Mouse (Mus musculus) lung, embryonic 14.5 days (tissue): ENCODE measurements at regions not wholly inside any gene's neighbourhood (a gene's known extent, or its start where the extent isn't known, plus 50 kb on each side); places are given as distances from the start of the nearest gene placed in this dataset.

Experiments
- ATAC-seq: fragments of 200-750 bp; cut with Nextera tagmentation; 2 replicates; pipeline ENCODE4 v1.8.0; 2017; ENCODE audit warnings: mild to moderate bottlenecking, moderate TSS enrichment, moderate library complexity; ENCODE audit not compliant: insufficient read depth
- DNase-seq: peaks from one replicate; pipeline ENCODE4 v3.0.0-alpha.2; 2015
- H3K27ac ChIP-seq: fragments of 300-500 bp; sonication (generic); 2 replicates; pipeline ENCODE4 v1.5.1; 2014; ENCODE audit warnings: low read depth, mild to moderate bottlenecking, moderate library complexity
- H3K27me3 ChIP-seq: fragments of 300-500 bp; sonication (generic); 2 replicates; pipeline ENCODE4 v1.6.1; 2014; ENCODE audit warnings: low read length, control low read depth; ENCODE audit not compliant: insufficient read depth
- H3K36me3 ChIP-seq: fragments of 300-500 bp; sonication (generic); 2 replicates; pipeline ENCODE4 v1.6.1; 2014; ENCODE audit warnings: control low read depth; ENCODE audit not compliant: insufficient read depth
- H3K4me1 ChIP-seq: fragments of 300-500 bp; sonication (generic); 2 replicates; pipeline ENCODE4 v1.6.1; 2014; ENCODE audit warnings: antibody characterized with exemption, control low read depth; ENCODE audit not compliant: insufficient read depth
- H3K4me2 ChIP-seq: fragments of 300-500 bp; sonication (generic); 2 replicates; pipeline ENCODE4 v1.6.1; 2014; ENCODE audit warnings: mild to moderate bottlenecking
- H3K4me3 ChIP-seq: fragments of 300-500 bp; sonication (generic); 2 replicates; pipeline ENCODE4 v1.5.1; 2014; ENCODE audit warnings: low read depth, low read length
- H3K9ac ChIP-seq: fragments of 300-500 bp; sonication (generic); 2 replicates; pipeline ENCODE4 v1.6.1; 2014
- H3K9me3 ChIP-seq: fragments of 300-500 bp; sonication (generic); 2 replicates; pipeline ENCODE4 v1.6.1; 2016; ENCODE audit warnings: low read depth, low read length, control low read depth
- CTCF ChIP-seq: IDR thresholded peaks from 2 replicates; pipeline ENCODE4 v1.5.1; 2016; ENCODE audit warnings: antibody characterized with exemption, low read depth
- WGBS: fragments of 180-500 bp; shearing (Covaris S2); extraction: QIAGEN DNeasy Blood & Tissue Kit; methylation state at CpG from one replicate; pipeline ENCODE4 v1.1.7; 2014; 5-methylcytosine and 5-hydroxymethylcytosine counted together

GRCm38 (mm10) chr5:45323500-45323899 is 126.5 kb downstream of the Qdpr start:
- no peak overlapping the region for H3K9ac ChIP-seq
- TF ChIP-seq CTCF, result no peak
- 54% methylated on average over 4 of the region's 4 CpGs for WGBS
- no peak overlapping the region for H3K4me3 ChIP-seq
- no peaks in the 10 kb centered on the region for H3K36me3 ChIP-seq
- H3K4me2 ChIP-seq, result no peak overlapping the region
- no peaks in the 10 kb centered on the region for H3K27me3 ChIP-seq
- H3K27ac ChIP-seq, result no peak overlapping the region
- DNase-seq, result peak; percentile 75
- H3K9me3 ChIP-seq, result no peaks in the 10 kb centered on the region
- peak; percentile 58 for ATAC-seq
- no peaks in the 10 kb centered on the region for H3K4me1 ChIP-seq

GRCm38 (mm10) chr5:45318026-45318425 is 132.0 kb downstream of the Qdpr start:
- no peaks in the 10 kb centered on the region for H3K27me3 ChIP-seq
- H3K9me3 ChIP-seq, result no peaks in the 10 kb centered on the region
- no peaks in the 10 kb centered on the region for H3K4me1 ChIP-seq
- WGBS, result 80% methylated on average over 2 of the region's 2 CpGs
- no peak for TF ChIP-seq CTCF
- no peak overlapping the region for H3K4me2 ChIP-seq
- no peak overlapping the region for H3K27ac ChIP-seq
- no peak overlapping the region for H3K4me3 ChIP-seq
- no peak for ATAC-seq
- no peak for DNase-seq
- H3K9ac ChIP-seq, result no peak overlapping the region
- H3K36me3 ChIP-seq, result no peaks in the 10 kb centered on the region

- Histone ChIP-seq H3K9ac (no peak overlapping the region), H3K4me3 (no peak overlapping the region), H3K4me1 (no peaks in the 10 kb centered on the region), H3K27me3 (no peaks in the 10 kb centered on the region), H3K27ac (no peak overlapping the region), H3K36me3 (no peaks in the 10 kb centered on the region), H3K4me2 (no peak overlapping the region), H3K9me3 (no peaks in the 10 kb centered on the region)
- no peak for DNase-seq
- TF ChIP-seq CTCF, result no peak
- WGBS, result 60% methylated on average over 1 of the region's 1 CpGs
- no peak for ATAC-seq
Observed at GRCm38 (mm10) chr5:45301120-45301519, 148.9 kb downstream of the Qdpr start.

GRCm38 (mm10) chr5:45298872-45299271 is 151.2 kb downstream of the Qdpr start:
- Histone ChIP-seq H3K36me3 (no peaks in the 10 kb centered on the region), H3K27me3 (no peaks in the 10 kb centered on the region), H3K4me3 (no peak overlapping the region), H3K27ac (no peak overlapping the region), H3K4me2 (no peak overlapping the region), H3K9me3 (no peaks in the 10 kb centered on the region), H3K4me1 (no peaks in the 10 kb centered on the region), H3K9ac (no peak overlapping the region)
- DNase-seq (no peak), ATAC-seq (no peak)
- 36% methylated on average over 2 of the region's 2 CpGs for WGBS
- TF ChIP-seq CTCF, result no peak

- Histone ChIP-seq H3K4me2 (no peak overlapping the region), H3K27ac (no peak overlapping the region), H3K9me3 (no peaks in the 10 kb centered on the region), H3K36me3 (no peaks in the 10 kb centered on the region), H3K9ac (no peak overlapping the region), H3K4me3 (no peak overlapping the region), H3K4me1 (no peaks in the 10 kb centered on the region), H3K27me3 (no peaks in the 10 kb centered on the region)
- no peak for TF ChIP-seq CTCF
- DNase-seq, result no peak
- WGBS, result 43% methylated on average over 4 of the region's 4 CpGs
- ATAC-seq, result no peak
Observed at GRCm38 (mm10) chr5:45295134-45295533, 154.9 kb downstream of the Qdpr start.

GRCm38 (mm10) chr5:45292833-45293546 is 157.0 kb downstream of the Qdpr start:
- Histone ChIP-seq H3K4me2 (no peak overlapping the region), H3K9me3 (no peaks in the 10 kb centered on the region), H3K4me1 (no peaks in the 10 kb centered on the region), H3K36me3 (no peaks in the 10 kb centered on the region), H3K4me3 (no peak overlapping the region), H3K27me3 (no peaks in the 10 kb centered on the region), H3K27ac (no peak overlapping the region; the same call in 1 of the 2 replicates), H3K9ac (no peak overlapping the region)
- ATAC-seq (no peak), DNase-seq (no peak)
- no peak for TF ChIP-seq CTCF
- WGBS, result 63% methylated on average over 9 of the region's 9 CpGs

GRCm38 (mm10) chr5:45292383-45292782 is 157.7 kb downstream of the Qdpr start:
- no peak for TF ChIP-seq CTCF
- WGBS, result 67% methylated on average over 1 of the region's 1 CpGs
- Histone ChIP-seq H3K9me3 (no peaks in the 10 kb centered on the region), H3K4me1 (no peaks in the 10 kb centered on the region), H3K4me2 (no peak overlapping the region), H3K27me3 (no peaks in the 10 kb centered on the region), H3K36me3 (no peaks in the 10 kb centered on the region), H3K27ac (no peak overlapping the region), H3K4me3 (no peak overlapping the region), H3K9ac (no peak overlapping the region)
- ATAC-seq, result peak; percentile 84; the same call in 1 of the 2 replicates
- peak; percentile 73 for DNase-seq

GRCm38 (mm10) chr5:45291752-45292151 is 158.3 kb downstream of the Qdpr start:
- no peaks in the 10 kb centered on the region for H3K36me3 ChIP-seq
- no peaks in the 10 kb centered on the region for H3K4me1 ChIP-seq
- no peaks in the 10 kb centered on the region for H3K9me3 ChIP-seq
- DNase-seq (no peak), ATAC-seq (no peak)
- TF ChIP-seq CTCF, result no peak
- H3K4me3 ChIP-seq, result no peak overlapping the region
- no peak overlapping the region for H3K27ac ChIP-seq
- no peak overlapping the region for H3K9ac ChIP-seq
- H3K4me2 ChIP-seq, result no peak overlapping the region
- WGBS, result 91% methylated on average over 1 of the region's 1 CpGs
- no peaks in the 10 kb centered on the region for H3K27me3 ChIP-seq
